Mouse (Mus musculus) frontal cortex, adult 2 months (tissue): Measurements from ENCODE around the gene Slc6a19. TPM values are rescaled to one million over a fixed set of nuclear protein-coding genes. Genes with fewer than 3 reads are reported as not detected.
"Not testable (repeated sequence)": the region's sequence is repeated elsewhere in the genome, so short reads cannot be mapped to it uniquely, and the experiment has no call there.

Experiments used
- DNase-seq, 2 experiments: peaks; one replicate each; pipeline ENCODE4 v3.0.0; 2022; ENCODE audit warnings: low spot score in 1 of 2; ENCODE audit errors: extremely low spot score in 1 of 2
- polyA plus RNA-seq: library from polyadenylated mRNA; depleted of rRNA; stranded (reverse); fragments of >200 nt; gene quantifications from 2 replicates; pipeline ENCODE4 v1.2.3, GENCODE M21; 2012; rRNA removed

The Slc6a19 gene
- polyA plus RNA-seq: 0.18 and 0.32 TPM in 2 replicates

DNA sequence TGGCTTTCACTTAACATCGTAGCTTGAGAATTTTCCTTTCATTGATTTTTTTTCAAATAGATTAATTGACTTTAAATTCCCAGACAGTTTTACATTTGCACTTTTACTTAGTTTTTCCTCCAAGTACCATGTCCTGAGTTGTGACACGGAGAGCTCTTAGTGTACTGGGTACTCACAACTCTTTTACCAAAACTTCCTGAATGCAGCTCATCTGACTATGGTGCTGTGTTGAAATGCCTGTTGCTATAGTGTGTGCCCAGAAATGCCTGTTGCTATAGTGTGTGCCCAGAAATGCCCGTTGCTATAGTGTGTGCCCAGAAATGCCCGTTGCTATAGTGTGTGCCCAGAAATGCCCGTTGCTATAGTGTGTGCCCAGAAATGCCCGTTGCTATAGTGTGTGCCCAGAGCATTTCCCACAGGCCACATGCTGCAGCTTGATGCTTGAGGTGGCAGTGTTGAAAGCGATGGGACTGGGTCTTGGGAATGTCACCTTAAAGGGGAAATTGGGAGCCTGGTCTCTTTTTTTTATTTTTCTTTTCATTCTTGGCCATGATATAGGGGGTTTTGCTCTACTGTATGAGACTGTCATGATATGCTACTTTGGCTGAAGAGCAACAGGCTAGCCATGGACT, at the start of gene Slc6a19:
Gene Slc6a19, minus strand, starts transcription at position 172 of the 632 bp plus-strand sequence.
- no peak for DNase-seq

DNA sequence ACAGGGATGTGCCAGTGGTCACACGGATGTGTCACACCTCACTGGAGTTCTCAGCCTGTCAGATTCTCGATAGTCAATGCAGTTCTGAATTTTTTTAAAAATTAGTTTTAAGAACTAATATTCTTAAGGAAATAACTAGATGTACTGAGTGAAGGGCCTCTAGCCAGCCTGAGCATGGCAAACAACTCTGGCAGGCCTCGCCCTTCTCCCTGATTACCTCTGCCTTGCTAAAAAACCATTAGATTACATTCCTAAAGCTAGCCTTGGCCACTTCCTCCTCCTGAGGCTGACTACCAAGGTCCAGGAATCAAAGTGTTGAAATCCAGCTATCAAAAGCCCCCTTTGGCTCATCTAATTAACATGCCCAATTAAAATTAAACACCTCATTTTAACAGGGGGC, 46.6 kb upstream of the Slc6a19 start:
- DNase-seq: no peak

GRCm38 (mm10) chr13:73750435-73750834, 45.8 kb upstream of the Slc6a19 start:
- DNase-seq: no peak

DNA sequence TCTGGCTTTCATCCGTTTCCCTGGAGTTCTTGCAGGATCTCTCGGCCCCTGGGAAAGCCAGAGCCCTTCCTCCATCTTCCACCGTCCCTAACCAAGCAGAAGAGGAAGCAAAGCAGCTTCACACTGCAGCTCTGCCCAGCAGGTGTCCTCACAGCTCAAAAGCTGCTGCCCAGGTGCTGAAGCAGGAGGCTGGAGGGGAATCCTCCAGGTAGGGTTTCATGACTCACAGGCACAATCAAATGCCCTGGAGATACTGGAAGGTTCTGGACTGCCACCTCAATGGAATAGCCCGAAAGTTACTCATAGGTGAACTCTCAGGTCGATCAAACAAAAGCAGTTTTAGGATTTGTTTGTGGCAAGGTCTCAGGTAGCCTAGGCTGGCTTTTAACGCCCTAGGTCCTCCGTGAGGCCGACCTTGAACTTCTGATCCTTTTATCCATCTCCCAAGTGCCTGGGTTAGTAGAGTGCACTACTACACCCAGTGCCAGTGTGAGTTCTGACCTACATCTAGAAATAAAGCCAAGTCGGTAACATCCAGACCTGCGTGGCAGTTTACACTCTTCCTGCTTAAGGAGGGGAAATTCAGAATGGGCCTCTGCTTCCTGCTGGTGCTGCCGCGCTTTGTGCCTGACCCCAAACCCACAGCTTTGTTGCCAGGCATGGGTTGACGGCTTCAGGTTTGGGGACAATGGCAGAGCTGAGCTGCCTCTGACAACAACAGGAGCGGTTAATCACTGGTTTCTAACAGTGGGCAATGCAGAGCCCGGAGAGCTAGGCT, 44.2 kb upstream of the Slc6a19 start:
- no peak for DNase-seq

- peak in 1 of 2 experiments; percentile 8 for DNase-seq
Measured at GRCm38 (mm10) chr13:73743662-73744061, 39.0 kb upstream of the Slc6a19 start.

DNA sequence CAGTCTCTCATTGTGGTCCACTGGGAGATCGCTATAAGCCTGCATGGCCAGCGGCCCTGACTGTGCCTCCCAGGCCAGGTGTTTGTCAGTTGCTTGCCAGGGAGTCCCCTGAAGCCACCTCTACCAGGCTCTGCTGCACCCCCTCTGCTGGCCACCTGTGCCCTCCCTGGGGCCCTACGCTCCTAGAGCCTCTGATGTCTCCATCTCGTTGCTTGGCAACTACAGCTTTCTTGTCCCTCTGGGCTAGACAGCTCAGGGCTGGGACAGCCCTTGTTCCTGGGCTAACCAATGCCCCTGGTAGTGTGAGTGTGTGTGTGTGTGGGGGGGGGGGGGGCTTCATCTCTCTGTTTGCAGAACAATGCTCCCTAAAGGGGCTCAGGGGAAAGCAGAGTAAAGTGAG, 38.3 kb upstream of the Slc6a19 start:
- no peak for DNase-seq

GRCm38 (mm10) chr13:73740399-73740944, 35.8 kb upstream of the Slc6a19 start:
- DNase-seq: not testable (repeated sequence)

DNA sequence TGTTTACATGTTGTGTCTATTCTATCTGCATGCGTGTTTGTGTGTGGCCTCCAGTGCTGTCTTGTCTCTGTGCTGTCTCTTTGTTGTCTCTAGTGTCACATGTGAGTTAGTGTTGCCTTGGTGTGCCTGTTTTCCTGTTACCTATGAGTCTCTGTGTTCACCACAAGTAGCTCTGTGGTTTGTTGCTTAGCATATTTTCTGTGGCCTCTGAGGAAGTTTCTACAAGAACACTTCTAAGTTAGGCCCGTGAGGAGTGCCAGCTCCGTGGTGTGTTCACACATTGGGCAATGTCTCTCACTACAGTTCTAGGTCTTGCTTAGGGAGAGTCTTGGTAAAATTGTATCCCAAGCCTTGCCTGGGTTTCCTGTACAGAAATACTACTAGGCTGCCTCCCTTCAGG, 32.3 kb upstream of the Slc6a19 start:
- no peak for DNase-seq

GRCm38 (mm10) chr13:73735928-73736327, 31.3 kb upstream of the Slc6a19 start:
- no peak for DNase-seq

DNA sequence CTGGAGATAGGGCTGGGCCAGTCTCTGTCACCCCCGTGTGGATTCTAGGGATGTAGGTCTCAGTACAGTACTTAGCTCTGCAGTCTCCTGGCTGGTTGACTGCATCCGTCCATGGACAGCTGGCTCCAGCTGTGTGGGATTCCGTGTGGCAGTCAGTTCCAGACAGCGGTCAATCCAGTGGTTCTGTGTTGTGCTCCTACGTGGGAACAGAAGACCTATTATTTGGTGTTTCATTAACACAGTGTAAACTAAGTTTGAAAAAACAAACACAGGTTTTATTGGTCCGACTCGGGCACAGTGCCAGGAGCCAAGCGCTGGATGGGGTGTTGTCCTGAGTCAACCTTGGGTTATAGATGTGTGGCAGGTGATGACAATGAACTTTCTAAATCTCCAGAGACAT, 30.6 kb upstream of the Slc6a19 start:
- no peak for DNase-seq

DNA sequence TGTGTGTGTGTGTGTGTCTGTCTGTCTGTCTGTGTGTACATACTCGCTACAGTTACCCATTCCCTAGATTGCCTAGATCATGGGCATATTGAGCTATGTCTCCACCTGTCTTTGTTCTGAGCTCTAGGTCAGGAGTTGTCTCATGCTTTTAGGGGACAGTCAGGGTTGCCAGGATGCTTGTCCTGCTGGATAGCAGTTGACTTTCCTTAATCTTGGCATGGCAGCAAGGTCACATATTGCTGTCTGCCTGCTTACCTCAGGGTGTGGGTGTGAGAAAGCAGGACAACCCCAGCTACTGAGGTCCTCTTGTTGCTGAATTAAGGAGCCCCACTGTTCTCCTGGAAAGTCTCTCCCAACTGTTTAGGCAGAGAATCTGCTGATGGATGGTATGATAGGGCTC, 29.7 kb upstream of the Slc6a19 start:
- DNase-seq: no peak

GRCm38 (mm10) chr13:73732742-73733700, 28.4 kb upstream of the Slc6a19 start, which contains the start of gene Slc12a7:
TSS of gene Slc12a7 (plus strand) at chr13:73733094.
- DNase-seq: no peak

DNA sequence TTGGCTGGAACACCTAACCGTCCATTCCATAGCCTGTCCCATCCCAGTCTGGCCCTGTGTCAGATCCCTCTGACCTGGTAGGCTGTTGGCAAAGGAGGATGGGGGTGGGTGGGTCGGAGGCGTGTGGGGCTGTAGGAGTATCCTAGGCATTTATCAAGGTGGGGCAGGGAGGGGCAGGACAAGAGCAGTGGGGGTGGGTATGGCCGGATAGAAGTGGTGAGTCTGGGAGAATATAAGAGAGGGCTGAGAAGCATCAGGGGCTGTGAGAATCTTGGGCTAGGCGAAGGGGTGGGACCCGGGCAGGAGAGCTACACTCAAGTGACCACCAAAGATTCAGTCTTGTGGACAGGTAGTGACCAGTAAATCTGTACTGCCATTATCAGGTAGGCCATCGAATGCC, 27.6 kb upstream of the Slc6a19 start:
- DNase-seq: no peak

DNA sequence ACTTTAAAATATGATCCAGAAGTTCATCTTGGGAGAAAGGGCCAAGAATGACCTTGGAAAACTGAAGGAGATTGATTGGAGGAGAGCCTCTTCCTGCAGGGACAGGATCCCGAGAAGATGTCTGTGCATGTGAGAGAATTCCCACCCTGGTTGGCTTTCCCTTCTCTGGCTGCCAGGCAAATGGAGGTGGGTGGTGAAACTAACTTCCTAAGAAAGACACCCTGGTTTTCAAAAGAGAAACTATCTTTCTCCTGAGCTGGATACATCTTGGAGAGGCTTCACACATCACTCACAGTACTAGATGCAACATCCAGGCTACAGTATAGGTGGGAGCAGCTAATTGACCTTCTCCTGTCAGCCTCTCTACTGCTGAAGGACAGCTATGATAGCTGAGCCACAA, 26.2 kb upstream of the Slc6a19 start:
- peak in 1 of 2 experiments; percentile 27 for DNase-seq

DNA sequence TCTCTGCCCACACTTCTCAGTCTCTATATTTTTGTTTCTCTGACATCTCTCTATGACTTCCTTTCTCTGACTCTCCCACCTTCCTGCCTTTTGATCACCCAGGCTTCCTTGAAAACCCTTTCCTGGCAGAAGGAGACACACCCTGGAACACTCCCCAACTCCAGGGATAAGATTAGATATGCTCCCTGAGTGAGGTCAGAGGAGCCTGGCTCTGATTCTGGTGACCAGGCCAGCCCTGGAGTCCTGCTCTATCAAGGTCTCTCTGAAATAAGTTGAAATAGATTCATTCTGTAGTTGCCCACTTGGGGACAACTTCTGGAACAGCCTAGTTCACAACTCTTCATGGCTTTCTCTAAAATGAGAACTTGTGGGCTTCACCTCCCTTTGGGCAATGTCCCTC, 24.0 kb upstream of the Slc6a19 start:
- DNase-seq: no peak

DNA sequence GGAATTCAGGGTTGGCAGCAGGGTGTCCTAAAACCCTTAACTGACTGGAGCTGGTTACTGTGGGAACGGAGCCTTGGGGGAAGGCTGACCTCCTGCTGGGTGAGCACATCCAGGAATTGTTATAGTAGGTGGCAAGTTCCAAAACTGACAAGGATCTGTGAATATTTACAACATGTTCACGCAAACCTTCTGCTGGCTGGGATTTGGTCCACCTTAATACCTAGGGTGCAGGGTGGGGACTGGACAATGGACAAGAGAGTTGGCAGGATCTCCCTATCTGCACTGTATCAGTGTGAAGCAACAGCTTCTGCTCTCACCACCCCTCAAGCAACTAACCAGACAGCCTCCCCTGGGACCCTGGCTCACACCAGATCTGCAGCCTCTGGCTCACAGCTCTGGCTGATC, 23.0 kb upstream of the Slc6a19 start:
- no peak for DNase-seq

DNA sequence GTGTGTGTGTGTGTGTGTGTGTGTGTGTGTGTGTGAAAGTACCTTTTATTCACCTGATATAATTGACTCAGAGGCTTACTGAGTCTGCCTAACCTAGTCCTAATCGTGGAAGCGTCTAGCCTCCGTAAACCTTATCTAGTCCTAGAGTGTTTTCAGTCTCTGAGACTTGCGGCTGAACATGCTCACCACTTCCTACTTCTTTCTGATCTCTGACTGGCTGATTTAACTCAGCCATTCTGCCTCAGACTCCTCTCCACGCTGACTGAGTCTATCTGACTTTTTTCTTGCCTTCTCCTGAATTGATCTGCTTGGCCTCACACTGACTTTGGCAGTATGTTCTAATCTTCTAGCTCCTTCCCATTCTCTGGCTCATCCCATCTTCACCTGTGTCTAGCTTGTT, 20.6 kb upstream of the Slc6a19 start:
- DNase-seq: no peak

- DNase-seq: peak in 1 of 2 experiments; percentile 51
Measured at GRCm38 (mm10) chr13:73723081-73723668, 18.5 kb upstream of the Slc6a19 start.

DNA sequence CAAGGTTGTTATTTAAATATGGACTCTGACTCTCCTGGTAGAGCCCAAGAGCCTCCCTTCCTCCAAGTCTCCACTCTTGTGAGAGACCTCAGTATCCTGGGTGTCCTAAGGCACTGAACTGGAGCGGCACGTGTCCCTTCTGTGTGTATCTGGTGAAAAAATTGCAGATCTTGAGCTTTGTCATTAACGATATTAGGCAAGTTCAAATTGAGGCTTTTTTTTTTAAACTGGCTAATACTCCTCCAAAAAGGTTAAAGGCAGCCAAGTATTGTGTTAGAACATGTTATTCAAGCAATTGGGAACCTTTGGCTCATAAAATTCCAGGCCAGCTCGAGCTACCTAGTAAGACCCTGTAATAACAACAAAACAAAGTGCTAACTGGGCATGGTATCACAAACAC, 15.6 kb upstream of the Slc6a19 start:
- no peak for DNase-seq

GRCm38 (mm10) chr13:73718225-73718624, 13.6 kb upstream of the Slc6a19 start:
- DNase-seq: peak; percentile 63 to 95
